Mouse (Mus musculus): ENCODE data around the gene Ccser2.

DNA sequence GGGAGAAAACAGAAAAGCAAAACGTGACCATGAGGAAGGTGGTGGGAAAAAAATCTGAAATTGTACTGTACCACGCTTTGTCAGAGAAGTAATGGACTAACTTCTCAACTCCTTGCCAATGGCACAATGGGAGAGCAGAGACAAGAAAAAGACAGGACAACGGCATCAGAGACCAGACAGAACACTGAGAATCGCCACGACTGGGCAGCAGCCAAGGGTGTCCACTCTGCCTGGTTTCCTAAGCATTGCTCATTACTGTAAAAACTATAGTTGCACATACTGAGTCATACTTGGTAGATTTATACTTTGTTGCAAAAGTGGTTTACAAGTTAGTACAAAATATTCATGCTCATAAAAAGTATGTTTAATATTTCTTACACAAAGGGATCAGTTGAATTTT is 82.9 kb downstream of the Ccser2 start:
- TF ChIP-seq CTCF (IDR thresholded peaks at IDR 0.05; ENCODE audit: low read depth, low read length) (no peak), POLR2A (IDR thresholded peaks at IDR 0.05; ENCODE audit: insufficient read depth, low read length) (no peak), EP300 (IDR thresholded peaks at IDR 0.05; ENCODE audit: insufficient read depth, low read depth, low read length) (no peak)

Measured in ES-Bruce4 (cell line).